13 mouse cellular contexts compared by ENCODE assay signal in the genomic region with DNA sequence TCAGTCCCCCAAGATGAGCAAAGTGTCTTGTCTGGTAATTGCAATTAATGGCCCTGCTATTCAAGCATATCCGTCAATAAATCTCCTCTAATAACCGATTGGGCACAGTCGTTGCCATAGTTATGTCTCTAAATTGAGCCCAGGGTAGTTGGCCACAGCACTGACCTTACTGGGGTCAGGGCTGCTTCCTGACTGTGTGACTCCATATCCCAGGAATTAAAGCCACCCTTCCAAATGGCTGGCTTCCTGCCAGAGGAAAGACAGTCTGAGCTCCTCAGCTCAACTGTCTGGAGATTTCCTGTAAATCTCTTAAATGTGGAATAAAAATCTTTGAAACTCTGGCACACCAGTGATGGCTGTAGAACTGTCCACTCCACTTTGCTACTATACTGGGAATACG. TPM values are rescaled to one million over a fixed set of nuclear protein-coding genes. Genes with fewer than 3 reads are reported as not detected.
DNase-seq lines count a peak whose midpoint lies in the region; TF ChIP-seq lines count a peak whose summit lies in the region.
"Had no signal": no experiment of that assay in that cellular context is flagged by ENCODE, and none has a peak within 500 bp of the region (broad histone marks: within the 10 kb centered on the region; RNA-seq: fewer than 3 reads in every experiment).

No protein-coding gene starts in this region.

- peak; percentile 58 to 85 for DNase-seq in adrenal gland, adult (ENCODE audit: inconsistent age in 2 of 2, low spot score in 1 of 2)
- no peak for DNase-seq in adrenal gland, postnatal 4 days (ENCODE audit: low spot score in 2 of 2)
- DNase-seq in 3T3-L1 (ENCODE audit: low read depth, low spot score), result peak; percentile 43
- peak; percentile 50 for DNase-seq in gastrocnemius, adult 2 months
- peak; percentile 45 to 63 for DNase-seq in kidney, postnatal 4 days
- no peak for DNase-seq in testis, postnatal 14 days (ENCODE audit: low spot score)
- DNase-seq in spleen, adult 18-20 months, result no peak
- no peak for DNase-seq in right cerebral cortex, postnatal 14 days
- DNase-seq: cerebellum, adult 9-10 months had no signal

- intact Hi-C loops in gastrocnemius, adult 2 months (cut with DNase I), result no loop called here

- no peak overlapping the region for H3K4me3 ChIP-seq in gastrocnemius, adult 2 months
- H3K4me3 ChIP-seq: heart, embryonic 13.5 days; hindbrain, embryonic 15.5 days; megakaryocyte, embryonic 14.5 days; myocyte had no signal

- no peak overlapping the region for H3K27ac ChIP-seq in gastrocnemius, adult 2 months
- H3K27ac ChIP-seq: heart, embryonic 13.5 days; hindbrain, embryonic 15.5 days had no signal

- no peak for TF ChIP-seq CTCF in gastrocnemius, adult 2 months (IDR thresholded peaks at IDR 0.05)

RNA-seq across cellular contexts. Expression of gene Zfp507, which starts 16.7 kb away (rescaled TPM):
- 10 to 100 TPM; 39.2 to 39.5 TPM for total RNA-seq in adrenal gland, postnatal 4 days (2021)
- total RNA-seq in gastrocnemius, adult 2 months (2021), result 10 to 100 TPM; 17.9 to 18.5 TPM

Comparison
In these comparisons a context has a peak if more than half of its experiments do, and no peak if none do; other contexts are left out.
1. DNase-seq: peak in adrenal gland, adult (2 of 2), 3T3-L1 (single experiment), gastrocnemius, adult 2 months (single experiment) and kidney, postnatal 4 days (2 of 2); none in adrenal gland, postnatal 4 days (0 of 2), testis, postnatal 14 days (single experiment), spleen, adult 18-20 months (0 of 2) and right cerebral cortex, postnatal 14 days (single experiment).